13 mouse cellular contexts compared by ENCODE assay signal in the genomic region with DNA sequence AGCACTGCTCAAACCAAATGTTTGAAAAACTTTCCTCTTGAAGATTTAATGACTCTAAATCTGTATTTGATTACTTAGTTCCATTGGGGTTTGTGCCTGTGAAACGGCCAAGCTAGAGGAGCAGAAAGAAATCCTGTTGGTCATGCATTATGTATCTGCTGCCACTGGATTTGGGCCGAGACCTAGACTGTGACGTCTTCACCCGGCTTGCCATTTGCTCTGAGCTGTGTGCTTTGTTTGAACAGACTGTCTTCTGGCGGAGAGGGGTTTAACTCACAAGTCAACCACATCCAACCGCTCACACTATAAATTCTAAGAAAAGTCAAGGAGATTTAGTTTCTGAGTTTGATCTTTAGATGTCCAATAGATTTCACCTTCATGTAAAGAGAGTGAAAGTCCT.
DNase-seq lines count a peak whose midpoint lies in the region; ATAC-seq and TF ChIP-seq lines count a peak whose summit lies in the region.
"Had no signal": no experiment of that assay in that cellular context is flagged by ENCODE, and none has a peak within 500 bp of the region (broad histone marks: within the 10 kb centered on the region; RNA-seq: fewer than 3 reads in every experiment).

No protein-coding gene starts in this region.

- H3K9ac ChIP-seq in hindbrain, postnatal 0 days (replicated peaks; ENCODE audit: low read length): no peak overlapping the region
- H3K9ac ChIP-seq in hindbrain, embryonic 16.5 days (ENCODE audit: low read depth, low read length): no peak overlapping the region
- H3K9ac ChIP-seq in embryonic facial prominence, embryonic 14.5 days (ENCODE audit: low read depth, low read length): no peak overlapping the region
- no peak overlapping the region for H3K9ac ChIP-seq in intestine, embryonic 15.5 days
- H3K9ac ChIP-seq: liver, embryonic 14.5 days had no signal

- DNase-seq in hindbrain, postnatal 0 days (ENCODE audit: low spot score): peak; percentile 52
- DNase-seq in brain, embryonic 14.5 days (ENCODE audit: low read depth): peak; percentile 45
- DNase-seq in embryonic facial prominence, embryonic 14.5 days (ENCODE audit: low spot score): peak; percentile 77
- DNase-seq in limb, embryonic 10.5 days (ENCODE audit: low spot score): peak; percentile 35
- no peak for DNase-seq in lung, adult 2 months
- DNase-seq in heart, adult 18-20 months: no peak
- DNase-seq: adrenal gland, postnatal 36 days; kidney, adult 18-20 months had no signal

- H3K4me3 ChIP-seq in hindbrain, postnatal 0 days (ENCODE audit: low read length): no peak overlapping the region
- no peak overlapping the region for H3K4me3 ChIP-seq in hindbrain, embryonic 16.5 days (ENCODE audit: low read length)
- H3K4me3 ChIP-seq in embryonic facial prominence, embryonic 14.5 days (ENCODE audit: low read depth, low read length): no peak overlapping the region
- no peak overlapping the region for H3K4me3 ChIP-seq in limb, embryonic 10.5 days
- no peak overlapping the region for H3K4me3 ChIP-seq in lung, adult 2 months (replicated peaks; ENCODE audit: extremely low read depth, low read depth, low read length)
- H3K4me3 ChIP-seq in intestine, embryonic 15.5 days (replicated peaks): no peak overlapping the region
- H3K4me3 ChIP-seq: forebrain, embryonic 10.5 days had no signal

- no peak for TF ChIP-seq POLR2A in brain, embryonic 14.5 days (IDR thresholded peaks at IDR 0.05; ENCODE audit: borderline replicate concordance, extremely low read depth, insufficient read depth, insufficient read length, poor library complexity, severe bottlenecking)
- no peak for TF ChIP-seq POLR2A in lung, adult 2 months (IDR thresholded peaks at IDR 0.05; ENCODE audit: borderline replicate concordance, extremely low read depth, low read depth, low read length)

- no peaks in the 10 kb centered on the region for H3K9me3 ChIP-seq in hindbrain, postnatal 0 days (ENCODE audit: low read length)
- no peaks in the 10 kb centered on the region for H3K9me3 ChIP-seq in hindbrain, embryonic 16.5 days (ENCODE audit: control insufficient read depth, low read length)
- H3K9me3 ChIP-seq in embryonic facial prominence, embryonic 14.5 days (ENCODE audit: control insufficient read depth, low read length): no peaks in the 10 kb centered on the region
- H3K9me3 ChIP-seq in limb, embryonic 10.5 days (replicated peaks): no peaks in the 10 kb centered on the region
- H3K9me3 ChIP-seq in intestine, embryonic 15.5 days: no peaks in the 10 kb centered on the region
- H3K9me3 ChIP-seq: forebrain, embryonic 10.5 days had no signal

- no peak overlapping the region for H3K27ac ChIP-seq in hindbrain, postnatal 0 days
- no peak overlapping the region for H3K27ac ChIP-seq in hindbrain, embryonic 16.5 days (ENCODE audit: low read depth, low read length)
- H3K27ac ChIP-seq in embryonic facial prominence, embryonic 14.5 days (replicated peaks; ENCODE audit: low read depth, low read length): no peak overlapping the region
- peak overlapping the region; percentile 66 for H3K27ac ChIP-seq in limb, embryonic 10.5 days
- H3K27ac ChIP-seq in intestine, embryonic 15.5 days: no peak overlapping the region
- H3K27ac ChIP-seq: forebrain, embryonic 10.5 days; liver, embryonic 14.5 days had no signal

- no peak for TF ChIP-seq CTCF in hindbrain, postnatal 0 days (IDR thresholded peaks at IDR 0.05; ENCODE audit: low read depth)
- TF ChIP-seq CTCF in brain, embryonic 14.5 days (IDR thresholded peaks at IDR 0.05; ENCODE audit: borderline replicate concordance, extremely low read depth, insufficient read depth, insufficient read length): no peak
- no peak for TF ChIP-seq CTCF in lung, adult 2 months (IDR thresholded peaks at IDR 0.05; ENCODE audit: insufficient read depth, low read length)

- H3K36me3 ChIP-seq in hindbrain, postnatal 0 days (ENCODE audit: insufficient read depth, low read length): no peaks in the 10 kb centered on the region
- no peaks in the 10 kb centered on the region for H3K36me3 ChIP-seq in hindbrain, embryonic 16.5 days (ENCODE audit: control insufficient read depth, insufficient read depth, low read length)
- no peaks in the 10 kb centered on the region for H3K36me3 ChIP-seq in embryonic facial prominence, embryonic 14.5 days (ENCODE audit: control insufficient read depth, insufficient read depth, low read length)
- no peaks in the 10 kb centered on the region for H3K36me3 ChIP-seq in limb, embryonic 10.5 days
- no peaks in the 10 kb centered on the region for H3K36me3 ChIP-seq in intestine, embryonic 15.5 days
- H3K36me3 ChIP-seq: forebrain, embryonic 10.5 days; G1E had no signal

- WGBS in hindbrain, postnatal 0 days: 51% methylated on average over 6 of the region's 6 CpGs
- WGBS in hindbrain, embryonic 16.5 days: 63% methylated on average over 6 of the region's 6 CpGs
- WGBS in embryonic facial prominence, embryonic 14.5 days: 38% methylated on average over 6 of the region's 6 CpGs
- 36% methylated on average over 6 of the region's 6 CpGs for WGBS in limb, embryonic 10.5 days
- WGBS in lung, adult 2 months: 68% methylated on average over 6 of the region's 6 CpGs
- WGBS in intestine, embryonic 15.5 days: 73% methylated on average over 6 of the region's 6 CpGs

- no peak overlapping the region for H3K4me2 ChIP-seq in hindbrain, postnatal 0 days (ENCODE audit: low read depth, low read length)
- no peak overlapping the region for H3K4me2 ChIP-seq in hindbrain, embryonic 16.5 days (ENCODE audit: low read length)
- no peak overlapping the region for H3K4me2 ChIP-seq in embryonic facial prominence, embryonic 14.5 days (ENCODE audit: low read depth, low read length)
- H3K4me2 ChIP-seq in intestine, embryonic 15.5 days (replicated peaks): no peak overlapping the region

- ATAC-seq in hindbrain, postnatal 0 days: no peak
- no peak; the same call in 1 of the 2 replicates for ATAC-seq in hindbrain, embryonic 16.5 days
- ATAC-seq in embryonic facial prominence, embryonic 14.5 days (ENCODE audit: low read depth): peak; percentile 84
- ATAC-seq in intestine, embryonic 15.5 days: no peak

- H3K4me1 ChIP-seq in hindbrain, postnatal 0 days (ENCODE audit: insufficient read depth, low read length): no peaks in the 10 kb centered on the region
- no peaks in the 10 kb centered on the region for H3K4me1 ChIP-seq in hindbrain, embryonic 16.5 days (ENCODE audit: control insufficient read depth, insufficient read depth, low read depth, low read length)
- H3K4me1 ChIP-seq in embryonic facial prominence, embryonic 14.5 days (ENCODE audit: control insufficient read depth, insufficient read depth, low read length): no peaks in the 10 kb centered on the region
- peaks cover 27% of the 10 kb centered on the region for H3K4me1 ChIP-seq in limb, embryonic 10.5 days
- no peaks in the 10 kb centered on the region for H3K4me1 ChIP-seq in lung, adult 2 months (ENCODE audit: control insufficient read depth, insufficient read depth, low read length)
- H3K4me1 ChIP-seq in intestine, embryonic 15.5 days (replicated peaks): no peaks in the 10 kb centered on the region
- H3K4me1 ChIP-seq: forebrain, embryonic 10.5 days had no signal

- H3K27me3 ChIP-seq in hindbrain, postnatal 0 days (ENCODE audit: insufficient read depth, low read length): no peaks in the 10 kb centered on the region
- H3K27me3 ChIP-seq in hindbrain, embryonic 16.5 days (replicated peaks; ENCODE audit: control insufficient read depth, insufficient read depth, low read length): no peaks in the 10 kb centered on the region
- no peaks in the 10 kb centered on the region for H3K27me3 ChIP-seq in embryonic facial prominence, embryonic 14.5 days (replicated peaks; ENCODE audit: control insufficient read depth, insufficient read depth, low read length)
- no peaks in the 10 kb centered on the region for H3K27me3 ChIP-seq in limb, embryonic 10.5 days (ENCODE audit: low read depth, poor library complexity, severe bottlenecking)
- H3K27me3 ChIP-seq in intestine, embryonic 15.5 days (replicated peaks): no peaks in the 10 kb centered on the region

Comparison
In these comparisons a context has a peak if more than half of its experiments do, and no peak if none do; other contexts are left out.
1. DNase-seq: peak in hindbrain, postnatal 0 days (single experiment), brain, embryonic 14.5 days (single experiment), embryonic facial prominence, embryonic 14.5 days (single experiment) and limb, embryonic 10.5 days (single experiment); none in lung, adult 2 months (single experiment) and heart, adult 18-20 months (0 of 2).